Mouse (Mus musculus) megakaryocyte, embryonic 14.5 days (primary cell): ENCODE measurements around the gene Kcnk1.

Source experiments
- FLI1 ChIP-seq: IDR thresholded peaks from 2 replicates; pipeline ENCODE4 v1.6.1; 2012; ENCODE audit warnings: low read length, inconsistent platforms, mixed read lengths
- GATA1 ChIP-seq: IDR thresholded peaks from 3 replicates; pipeline ENCODE4 v1.6.1; 2012; ENCODE audit warnings: mixed read lengths, low read length, inconsistent platforms, borderline replicate concordance

DNA sequence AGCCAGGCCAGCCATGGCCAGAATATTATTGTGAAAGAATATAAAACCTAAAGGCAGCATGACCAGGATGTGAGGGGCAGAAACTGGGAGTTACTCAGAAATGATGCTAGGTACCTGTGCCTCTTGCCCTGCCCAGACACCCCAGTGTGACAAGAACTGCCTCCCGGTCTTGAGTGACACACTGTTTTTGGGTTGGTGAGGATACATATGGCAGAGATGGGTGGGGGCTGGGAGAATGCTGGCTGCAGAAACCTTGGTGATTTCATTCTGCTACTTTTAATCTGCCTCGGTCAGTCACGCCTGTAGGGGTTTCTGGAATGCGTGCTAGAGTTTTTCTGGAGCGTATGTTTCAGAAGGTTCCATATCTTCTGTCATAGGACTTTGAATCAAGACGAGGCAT is 72.3 kb downstream of the Kcnk1 start:
- TF ChIP-seq FLI1, result no peak
- TF ChIP-seq GATA1, result no peak
